Mouse (Mus musculus): ENCODE data around the gene Zfp189.

Gene Zfp189

DNA sequence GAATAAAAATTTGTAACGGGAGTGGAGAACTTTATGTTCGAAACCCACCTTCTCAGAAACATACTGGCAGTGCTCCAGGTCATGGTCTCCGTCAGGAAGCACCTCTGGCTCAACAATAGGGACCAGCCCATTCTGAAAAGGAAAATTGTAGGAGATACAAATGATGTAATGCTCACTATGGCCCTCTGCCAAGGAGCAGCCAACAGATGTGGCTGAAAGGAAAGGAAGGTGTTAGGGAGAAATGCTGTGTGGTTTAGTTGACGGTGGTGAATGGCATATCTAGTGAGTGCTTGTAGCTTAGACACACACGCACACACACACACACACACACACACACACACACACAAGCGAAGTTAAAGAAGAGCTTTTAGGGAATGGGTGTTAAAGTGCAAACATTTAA lies 18.7 kb downstream of the Zfp189 start:
- DNase-seq: peak; percentile 16

DNA sequence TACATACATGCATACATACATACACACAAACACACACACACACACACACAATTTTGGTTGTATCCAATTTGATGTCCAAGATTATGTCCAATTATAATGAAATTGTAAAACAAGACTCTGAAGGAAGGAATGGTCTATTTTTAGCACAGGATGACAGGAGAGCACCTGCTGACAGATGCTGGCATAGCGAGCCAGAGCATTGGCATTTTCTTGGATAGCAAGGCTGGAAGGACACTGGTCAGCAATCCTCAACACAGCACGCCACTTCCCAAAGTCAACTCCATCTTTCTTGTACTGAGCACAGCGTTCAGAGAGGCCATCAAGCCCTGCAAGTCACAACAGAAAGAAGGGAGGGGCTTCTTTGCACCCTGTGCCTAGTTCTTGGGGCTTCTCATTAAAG lies 20.0 kb downstream of the Zfp189 start:
- no peak for DNase-seq

DNA sequence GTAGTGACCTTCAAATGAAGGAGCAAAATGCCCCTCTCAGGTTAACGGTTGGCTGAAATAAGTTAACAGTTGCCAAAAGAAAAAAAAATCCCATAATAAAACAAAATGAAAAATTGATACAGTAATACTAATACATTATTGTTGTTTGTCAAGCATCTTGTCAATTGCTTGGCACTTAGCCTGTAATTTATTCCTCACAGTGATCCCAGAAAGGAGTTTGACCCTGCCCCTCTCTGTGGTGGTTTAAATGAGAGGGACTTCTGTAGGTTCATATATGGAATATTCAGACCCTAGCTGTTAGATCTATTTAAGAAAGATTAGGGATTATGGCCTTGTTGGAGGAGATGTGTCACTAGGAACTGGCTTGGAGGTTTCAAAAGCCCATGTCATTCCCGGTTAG lies 25.1 kb downstream of the Zfp189 start:
- DNase-seq: no peak

DNA sequence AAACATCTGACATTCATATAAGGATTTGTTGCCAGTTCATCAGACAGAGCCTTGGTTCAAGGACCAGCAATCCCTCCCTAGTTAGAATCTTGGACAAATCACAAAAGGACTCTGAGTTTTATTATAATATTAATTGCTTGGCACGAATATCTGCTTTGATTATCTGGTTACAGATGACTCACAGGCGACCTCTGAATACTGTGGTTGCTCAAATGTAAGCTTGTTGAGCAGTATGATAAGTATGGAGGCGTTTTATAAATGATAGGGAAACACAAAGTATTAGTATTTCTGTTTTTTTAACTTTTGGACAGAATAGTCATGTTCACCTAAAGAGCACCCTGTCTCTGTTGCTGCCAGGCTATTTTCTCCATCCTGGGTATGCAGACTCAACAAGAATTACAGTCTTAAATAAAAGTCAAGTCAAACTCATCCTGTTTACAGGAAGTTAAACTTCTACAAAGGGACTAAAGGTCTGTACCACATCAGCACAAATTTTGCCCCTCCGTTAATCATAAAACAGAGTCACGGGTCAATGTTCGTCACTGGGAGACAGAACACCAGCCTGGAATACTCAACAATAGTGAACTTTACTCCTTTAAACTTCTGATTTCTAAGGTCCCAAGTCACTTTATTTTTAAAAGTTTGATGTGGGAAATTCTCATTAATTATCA lies 26.0 kb downstream of the Zfp189 start:
- DNase-seq: no peak

- no peak for DNase-seq
These were observed 26.7 kb downstream of the Zfp189 start for GRCm38 (mm10) chr4:49547544-49548219.

GRCm38 (mm10) chr4:49549383-49549782 lies 28.4 kb downstream of the Zfp189 start, which contains the start of gene Aldob:
Gene Aldob (minus strand): TSS chr4:49549546.
- no peak for DNase-seq

- no peak for DNase-seq
These were observed 32.4 kb downstream of the Zfp189 start for GRCm38 (mm10) chr4:49553380-49553779.

- no peak for DNase-seq
These were observed 36.4 kb downstream of the Zfp189 start for GRCm38 (mm10) chr4:49557375-49557774.

DNA sequence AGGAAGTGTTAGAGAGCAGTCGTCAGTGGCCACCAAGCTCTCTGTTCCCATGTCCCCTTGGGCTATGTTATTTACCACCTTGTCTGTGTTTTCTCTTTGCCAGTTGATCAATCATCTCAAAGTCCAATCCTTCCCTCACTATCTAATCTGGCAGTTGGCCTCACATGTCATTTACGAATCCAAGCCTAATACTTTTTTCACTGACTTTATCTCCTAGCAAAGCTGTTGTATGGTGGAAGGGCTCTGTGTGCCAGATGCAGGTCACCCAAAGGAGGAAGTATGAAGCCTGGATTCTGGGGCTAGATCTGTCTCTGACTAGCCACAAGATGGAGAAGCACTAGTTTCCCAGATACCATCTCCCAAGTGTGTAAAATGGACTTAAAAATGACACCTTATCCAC lies 37.2 kb downstream of the Zfp189 start:
- DNase-seq: no peak

GRCm38 (mm10) chr4:49559915-49560772 lies 39.2 kb downstream of the Zfp189 start:
- peak; percentile 40 for DNase-seq

GRCm38 (mm10) chr4:49567613-49568012 lies 46.6 kb downstream of the Zfp189 start:
- peak; percentile 79 for DNase-seq

DNA sequence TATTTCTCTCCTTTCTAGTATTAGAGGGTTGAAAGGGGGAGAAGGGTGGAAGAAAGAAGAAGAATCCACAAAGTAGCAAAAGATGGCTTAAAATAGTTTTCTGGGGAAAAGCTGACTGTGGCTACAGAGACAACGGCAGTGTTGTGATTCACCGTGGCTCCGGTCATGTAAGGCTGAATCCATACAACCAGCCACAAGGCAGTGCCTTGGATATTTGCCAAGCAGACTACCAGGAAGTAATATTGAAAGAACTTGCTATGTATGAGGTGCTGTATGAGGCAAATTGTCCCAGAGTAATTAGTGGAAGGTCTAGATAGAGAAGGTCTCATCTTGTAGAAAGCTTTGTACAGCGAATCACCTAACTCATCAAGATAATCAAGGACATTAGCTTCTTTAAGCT lies 51.2 kb downstream of the Zfp189 start:
- no peak for DNase-seq
